ENCODE assay signal across 9 mouse cellular contexts in the genomic region with DNA sequence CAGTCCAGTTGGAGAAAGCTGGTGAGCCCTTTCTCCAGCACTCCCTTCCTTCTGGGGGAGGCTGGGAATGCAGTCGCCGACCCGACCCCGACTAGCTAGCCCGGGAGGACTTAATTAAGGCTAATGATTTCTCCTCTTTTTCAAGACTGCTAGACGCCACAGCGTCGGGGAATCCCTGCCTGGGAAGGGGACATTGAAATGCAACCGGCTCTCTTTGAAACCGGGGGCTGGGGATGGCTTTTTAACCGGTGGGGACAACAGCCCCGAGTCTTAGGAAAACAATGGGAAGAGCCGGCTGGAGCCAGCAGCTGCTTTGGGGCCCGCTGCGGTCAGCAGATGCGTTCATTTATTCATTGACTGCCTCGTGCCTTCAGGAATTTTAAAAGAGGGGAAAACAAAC. TPM values are rescaled to one million over a fixed set of nuclear protein-coding genes. Genes with fewer than 3 reads are reported as not detected.
DNase-seq lines count a peak whose midpoint lies in the region; ATAC-seq and TF ChIP-seq lines count a peak whose summit lies in the region.
"Had no signal": no experiment of that assay in that cellular context is flagged by ENCODE, and none has a peak within 500 bp of the region (broad histone marks: within the 10 kb centered on the region; RNA-seq: fewer than 3 reads in every experiment).

No protein-coding gene starts in this region.

- TF ChIP-seq POLR2A in kidney, adult 2 months (IDR thresholded peaks at IDR 0.05; ENCODE audit: low read depth, low read length) = no peak

- no peak overlapping the region for H3K27ac ChIP-seq in kidney, embryonic 16.5 days (ENCODE audit: low read length)
- no peak overlapping the region for H3K27ac ChIP-seq in kidney, adult 2 months (ENCODE audit: insufficient read depth, low read depth, low read length)
- no peak overlapping the region for H3K27ac ChIP-seq in hindbrain, embryonic 16.5 days (ENCODE audit: low read depth, low read length)
- H3K27ac ChIP-seq in neural tube, embryonic 11.5 days (ENCODE audit: low read depth, low read length) = no peak overlapping the region

- H3K4me2 ChIP-seq in kidney, embryonic 16.5 days (replicated peaks; ENCODE audit: low read depth, low read length) = peak overlapping the region; percentile 49
- H3K4me2 ChIP-seq in hindbrain, embryonic 16.5 days (ENCODE audit: low read length) = peak overlapping the region; percentile 20; the same call in 1 of the 2 replicates
- peak overlapping the region; percentile 24 for H3K4me2 ChIP-seq in neural tube, embryonic 11.5 days (ENCODE audit: low read depth)

- WGBS in kidney, embryonic 16.5 days = under 1% methylated on average over 17 of the region's 17 CpGs
- 3% methylated on average over 17 of the region's 17 CpGs for WGBS in kidney, adult 2 months
- WGBS in hindbrain, embryonic 16.5 days = 1% methylated on average over 17 of the region's 17 CpGs
- WGBS in neural tube, embryonic 11.5 days = under 1% methylated on average over 17 of the region's 17 CpGs

- peaks cover 6% of the 10 kb centered on the region for H3K4me1 ChIP-seq in kidney, embryonic 16.5 days (ENCODE audit: insufficient read depth, low read length)
- no peaks in the 10 kb centered on the region for H3K4me1 ChIP-seq in kidney, adult 2 months (ENCODE audit: control insufficient read depth, insufficient read depth, low read length)
- H3K4me1 ChIP-seq in hindbrain, embryonic 16.5 days (ENCODE audit: control insufficient read depth, insufficient read depth, low read depth, low read length) = 0 out of 2 replicates have a peak, but pooled peaks cover 4% of the 10 kb centered on the region
- H3K4me1 ChIP-seq in neural tube, embryonic 11.5 days (ENCODE audit: control insufficient read depth, insufficient read depth, low read length) = no peaks in the 10 kb centered on the region

- H3K9ac ChIP-seq in kidney, embryonic 16.5 days (replicated peaks; ENCODE audit: low read length) = peak overlapping the region; percentile 13; the same call in 1 of the 2 replicates
- no peak overlapping the region for H3K9ac ChIP-seq in hindbrain, embryonic 16.5 days (ENCODE audit: low read depth, low read length)
- H3K9ac ChIP-seq in neural tube, embryonic 11.5 days (ENCODE audit: low read length) = 0 out of 2 replicates have a peak overlapping the region, but pooled peaks have one; percentile 5

- H3K4me3 ChIP-seq in kidney, embryonic 16.5 days (ENCODE audit: low read length) = peak overlapping the region; percentile 31
- H3K4me3 ChIP-seq in kidney, adult 2 months (ENCODE audit: insufficient read depth, low read depth, low read length) = no peak overlapping the region
- 0 out of 2 replicates have a peak overlapping the region, but pooled peaks have one; percentile 0 for H3K4me3 ChIP-seq in hindbrain, embryonic 16.5 days (ENCODE audit: low read length)
- no peak overlapping the region for H3K4me3 ChIP-seq in neural tube, embryonic 11.5 days (ENCODE audit: low read depth, low read length)

- H3K27me3 ChIP-seq in kidney, embryonic 16.5 days (ENCODE audit: insufficient read depth, low read length) = peaks cover 45% of the 10 kb centered on the region
- H3K27me3 ChIP-seq in kidney, adult 2 months (replicated peaks; ENCODE audit: control insufficient read depth, insufficient read depth, low read length) = no peaks in the 10 kb centered on the region
- H3K27me3 ChIP-seq in hindbrain, embryonic 16.5 days (replicated peaks; ENCODE audit: control insufficient read depth, insufficient read depth, low read length) = peaks cover 43% of the 10 kb centered on the region
- peaks cover 51% of the 10 kb centered on the region for H3K27me3 ChIP-seq in neural tube, embryonic 11.5 days (ENCODE audit: control insufficient read depth, insufficient read depth, low read length)

- TF ChIP-seq CTCF in kidney, adult 2 months (conservative IDR thresholded peaks at IDR 0.05; ENCODE audit: insufficient read depth, insufficient read length, low read depth, low read length) = no peak

- peaks cover 6% of the 10 kb centered on the region; the same call in 1 of the 2 replicates for H3K9me3 ChIP-seq in kidney, embryonic 16.5 days (ENCODE audit: low read length)
- H3K9me3 ChIP-seq in hindbrain, embryonic 16.5 days (ENCODE audit: control insufficient read depth, low read length) = no peaks in the 10 kb centered on the region; the same call in 1 of the 2 replicates
- H3K9me3 ChIP-seq in neural tube, embryonic 11.5 days (ENCODE audit: control insufficient read depth, low read length) = no peaks in the 10 kb centered on the region; the same call in 1 of the 2 replicates

- DNase-seq in kidney, adult 2 months = no peak
- peak; percentile 53 for DNase-seq in embryo, embryonic 11 days
- peak; percentile 35 for DNase-seq in neural tube, embryonic 11.5 days (ENCODE audit: low spot score)
- no peak for DNase-seq in thymus, postnatal 14 days
- no peak for DNase-seq in lung, postnatal 25 days (ENCODE audit: low spot score)
- DNase-seq: thymus, postnatal 4 days had no signal

- no peaks in the 10 kb centered on the region for H3K36me3 ChIP-seq in kidney, embryonic 16.5 days (ENCODE audit: insufficient read depth, low read length)
- no peaks in the 10 kb centered on the region for H3K36me3 ChIP-seq in kidney, adult 2 months (ENCODE audit: control insufficient read depth, insufficient read depth, low read length)
- no peaks in the 10 kb centered on the region for H3K36me3 ChIP-seq in hindbrain, embryonic 16.5 days (ENCODE audit: control insufficient read depth, insufficient read depth, low read length)
- no peaks in the 10 kb centered on the region for H3K36me3 ChIP-seq in neural tube, embryonic 11.5 days (ENCODE audit: control insufficient read depth, insufficient read depth, low read length)

- ATAC-seq in kidney, embryonic 16.5 days (ENCODE audit: low FRiP score, low TSS enrichment) = no peak
- ATAC-seq in hindbrain, embryonic 16.5 days = no peak
- no peak for ATAC-seq in neural tube, embryonic 11.5 days (ENCODE audit: insufficient read depth, low FRiP score, low TSS enrichment)
- no peak for ATAC-seq in CD4-positive, CD25-positive, alpha-beta regulatory T cell, adult 4 months

RNA-seq across cellular contexts. Expression of gene Tbx3, which starts 36.0 kb away (rescaled TPM):
- 52.6 and 60.5 TPM in 2 replicates for polyA plus RNA-seq in kidney, embryonic 16.5 days (2015; fragmentation: Nextera tagmentation; extraction: Ambion mirVana)
- 6.9 and 12.2 TPM in 2 replicates for polyA plus RNA-seq in kidney, adult 2 months (2012; rRNA removed)
- polyA plus RNA-seq in hindbrain, embryonic 16.5 days (2015; fragmentation: Nextera tagmentation; extraction: Ambion mirVana) = 2.9 and 5.0 TPM in 2 replicates
- 10.5 and 15.5 TPM in 2 replicates for polyA plus RNA-seq in neural tube, embryonic 11.5 days (2014; fragmentation: Nextera tagmentation; extraction: Ambion mirVana)
- polyA plus RNA-seq in CD4-positive, CD25-positive, alpha-beta regulatory T cell, adult 4 months (2017; shearing (Covaris generic)) = under 1 TPM in 1 of 2 experiments, not detected in 1; 0.28 TPM

Comparison
In these comparisons a context has a peak if more than half of its experiments do, and no peak if none do; other contexts are left out.
1. H3K4me3 ChIP-seq: peak in kidney, embryonic 16.5 days (single experiment) and hindbrain, embryonic 16.5 days (single experiment); none in kidney, adult 2 months (single experiment) and neural tube, embryonic 11.5 days (single experiment).
2. DNase-seq: peak in embryo, embryonic 11 days (single experiment) and neural tube, embryonic 11.5 days (single experiment); none in kidney, adult 2 months (single experiment), thymus, postnatal 14 days (single experiment) and lung, postnatal 25 days (single experiment).
3. Peak in every context shown above with its lines, with median percentiles within 50 percentile points of each other: H3K4me2 ChIP-seq.